Mouse (Mus musculus): Measurements from ENCODE around the gene Rps6kb2.

- no peak for TF ChIP-seq CTCF (IDR thresholded peaks at IDR 0.05; ENCODE audit: extremely low read depth, insufficient read length, insufficient replicate concordance, low read depth, low read length)
- no peak for TF ChIP-seq POLR2A (IDR thresholded peaks at IDR 0.05; ENCODE audit: low read depth, low read length)
Measured at GRCm38 (mm10) chr19:4204889-4205288, 41.7 kb upstream of the Rps6kb2 start.
